ENCODE assay signal across 8 mouse cellular contexts in genomic region chr2:155775685-155776263, GRCm38 (mm10). TPM values are rescaled to one million over a fixed set of nuclear protein-coding genes. Genes with fewer than 3 reads are reported as not detected.
DNase-seq lines count a peak whose midpoint lies in the region; ATAC-seq and TF ChIP-seq lines count a peak whose summit lies in the region.

No protein-coding gene starts in this region.

- peak overlapping the region; percentile 97 for H3K4me2 ChIP-seq in embryonic facial prominence, embryonic 15.5 days (replicated peaks)
- H3K4me2 ChIP-seq in heart, embryonic 16.5 days (ENCODE audit: low read depth, low read length): peak overlapping the region; percentile 93
- peak overlapping the region; percentile 64 for H3K4me2 ChIP-seq in liver, embryonic 16.5 days (ENCODE audit: low read depth, low read length)
- peak overlapping the region; percentile 87 for H3K4me2 ChIP-seq in neural tube, embryonic 11.5 days (ENCODE audit: low read depth)

- H3K9me3 ChIP-seq in E14TG2a.4 (ENCODE audit: low read length): no peaks in the 10 kb centered on the region
- H3K9me3 ChIP-seq in embryonic facial prominence, embryonic 15.5 days (replicated peaks): no peaks in the 10 kb centered on the region
- H3K9me3 ChIP-seq in heart, embryonic 16.5 days (replicated peaks; ENCODE audit: control insufficient read depth, low read length): no peaks in the 10 kb centered on the region
- no peaks in the 10 kb centered on the region for H3K9me3 ChIP-seq in liver, embryonic 16.5 days (replicated peaks; ENCODE audit: control insufficient read depth, low read length)
- H3K9me3 ChIP-seq in neural tube, embryonic 11.5 days (ENCODE audit: control insufficient read depth, low read length): no peaks in the 10 kb centered on the region

- 1% methylated on average over 44 of the region's 44 CpGs for WGBS in embryonic facial prominence, embryonic 15.5 days
- 1% methylated on average over 43 of the region's 44 CpGs for WGBS in heart, embryonic 16.5 days
- WGBS in liver, embryonic 16.5 days (ENCODE audit: insufficient replicate concordance): 2% methylated on average over 42 of the region's 44 CpGs
- under 1% methylated on average over 41 of the region's 44 CpGs for WGBS in neural tube, embryonic 11.5 days

- DNase-seq in brain, embryonic 14.5 days (ENCODE audit: low read depth): peak; percentile 79
- peak; percentile 44 to 71 for DNase-seq in kidney, postnatal 25 days
- peak; percentile 74 for DNase-seq in neural tube, embryonic 11.5 days (ENCODE audit: low spot score)
- DNase-seq in thymus, postnatal 14 days: peak; percentile 50

- TF ChIP-seq POLR2A in brain, embryonic 14.5 days (IDR thresholded peaks at IDR 0.05; ENCODE audit: borderline replicate concordance, extremely low read depth, insufficient read depth, insufficient read length, poor library complexity, severe bottlenecking): peak; percentile 8; the same call in 1 of the 2 replicates

- peak; percentile 67 for ATAC-seq in embryonic facial prominence, embryonic 15.5 days (ENCODE audit: insufficient number of reproducible peaks, low FRiP score, low TSS enrichment, low read depth)
- peak; percentile 67; the same call in 1 of the 2 replicates for ATAC-seq in heart, embryonic 16.5 days (replicated peaks; ENCODE audit: extremely low read depth, insufficient read depth, low FRiP score)
- ATAC-seq in liver, embryonic 16.5 days (ENCODE audit: low read depth): no peak
- peak; percentile 72 for ATAC-seq in neural tube, embryonic 11.5 days (ENCODE audit: insufficient read depth, low FRiP score, low TSS enrichment)

- H3K36me3 ChIP-seq in E14TG2a.4 (ENCODE audit: insufficient read depth, low read length): no peaks in the 10 kb centered on the region
- no peaks in the 10 kb centered on the region for H3K36me3 ChIP-seq in embryonic facial prominence, embryonic 15.5 days
- no peaks in the 10 kb centered on the region for H3K36me3 ChIP-seq in heart, embryonic 16.5 days (ENCODE audit: control insufficient read depth, insufficient read depth)
- H3K36me3 ChIP-seq in liver, embryonic 16.5 days (ENCODE audit: control insufficient read depth, insufficient read depth): no peaks in the 10 kb centered on the region
- no peaks in the 10 kb centered on the region for H3K36me3 ChIP-seq in neural tube, embryonic 11.5 days (ENCODE audit: control insufficient read depth, insufficient read depth, low read length)

- peak overlapping the region; percentile 81 for H3K4me3 ChIP-seq in E14TG2a.4 (replicated peaks; ENCODE audit: low read length)
- H3K4me3 ChIP-seq in embryonic facial prominence, embryonic 15.5 days (replicated peaks): peak overlapping the region; percentile 53
- peak overlapping the region; percentile 56 for H3K4me3 ChIP-seq in heart, embryonic 16.5 days (ENCODE audit: low read length)
- H3K4me3 ChIP-seq in liver, embryonic 16.5 days (ENCODE audit: low read depth, low read length): peak overlapping the region; percentile 54
- H3K4me3 ChIP-seq in neural tube, embryonic 11.5 days (ENCODE audit: low read depth, low read length): peak overlapping the region; percentile 66

- H3K27ac ChIP-seq in embryonic facial prominence, embryonic 15.5 days (replicated peaks): no peak overlapping the region
- H3K27ac ChIP-seq in heart, embryonic 16.5 days (ENCODE audit: low read length): no peak overlapping the region
- H3K27ac ChIP-seq in liver, embryonic 16.5 days (ENCODE audit: low read length): no peak overlapping the region
- peak overlapping the region; percentile 72; the same call in 1 of the 2 replicates for H3K27ac ChIP-seq in neural tube, embryonic 11.5 days (ENCODE audit: low read depth, low read length)

- H3K9ac ChIP-seq in embryonic facial prominence, embryonic 15.5 days: no peak overlapping the region
- H3K9ac ChIP-seq in heart, embryonic 16.5 days (ENCODE audit: low read length): no peak overlapping the region
- no peak overlapping the region for H3K9ac ChIP-seq in liver, embryonic 16.5 days (ENCODE audit: low read depth, low read length)
- peak overlapping the region; percentile 76 for H3K9ac ChIP-seq in neural tube, embryonic 11.5 days (ENCODE audit: low read length)

- H3K4me1 ChIP-seq in E14TG2a.4 (replicated peaks; ENCODE audit: low read depth, low read length): peaks cover 11% of the 10 kb centered on the region
- peaks cover 10% of the 10 kb centered on the region; the same call in 1 of the 2 replicates for H3K4me1 ChIP-seq in embryonic facial prominence, embryonic 15.5 days
- H3K4me1 ChIP-seq in heart, embryonic 16.5 days (ENCODE audit: control insufficient read depth, insufficient read depth, low read length): no peaks in the 10 kb centered on the region
- no peaks in the 10 kb centered on the region; the same call in 1 of the 2 replicates for H3K4me1 ChIP-seq in liver, embryonic 16.5 days (ENCODE audit: control insufficient read depth, low read depth, low read length)
- H3K4me1 ChIP-seq in neural tube, embryonic 11.5 days (ENCODE audit: control insufficient read depth, insufficient read depth, low read length): peaks cover 5% of the 10 kb centered on the region; the same call in 1 of the 2 replicates

- H3K27me3 ChIP-seq in E14TG2a.4 (ENCODE audit: insufficient read depth, low read length): peaks cover 60% of the 10 kb centered on the region
- H3K27me3 ChIP-seq in embryonic facial prominence, embryonic 15.5 days: peaks cover 57% of the 10 kb centered on the region
- H3K27me3 ChIP-seq in heart, embryonic 16.5 days (ENCODE audit: control insufficient read depth, insufficient read depth, low read length): peaks cover 59% of the 10 kb centered on the region
- H3K27me3 ChIP-seq in liver, embryonic 16.5 days (ENCODE audit: control insufficient read depth, insufficient read depth, low read depth, low read length): peaks cover 59% of the 10 kb centered on the region
- peaks cover 20% of the 10 kb centered on the region for H3K27me3 ChIP-seq in neural tube, embryonic 11.5 days (ENCODE audit: control insufficient read depth, insufficient read depth, low read length)

- no peak for TF ChIP-seq CTCF in E14TG2a.4 (conservative IDR thresholded peaks at IDR 0.05; ENCODE audit: low read length)
- no peak for TF ChIP-seq CTCF in brain, embryonic 14.5 days (IDR thresholded peaks at IDR 0.05; ENCODE audit: borderline replicate concordance, extremely low read depth, insufficient read depth, insufficient read length)

RNA-seq across cellular contexts. Expression of gene Mmp24, which starts 0.6 kb away (rescaled TPM):
- polyA plus RNA-seq in brain, embryonic 14.5 days (2012; rRNA removed): 65.2 and 81.3 TPM in 2 replicates
- 0.09 and 0.11 TPM in 2 replicates for polyA plus RNA-seq in embryonic facial prominence, embryonic 15.5 days (2015; fragmentation: Nextera tagmentation; extraction: Ambion mirVana)
- 0.04 TPM in 1 of 2 replicates, not detected in the other for polyA plus RNA-seq in heart, embryonic 16.5 days (2015; fragmentation: Nextera tagmentation; extraction: Ambion mirVana)
- polyA plus RNA-seq in liver, embryonic 16.5 days (2015; fragmentation: Nextera tagmentation; extraction: Ambion mirVana): not detected in 2 replicates
- 4.3 and 5.7 TPM in 2 replicates for polyA plus RNA-seq in neural tube, embryonic 11.5 days (2014; fragmentation: Nextera tagmentation; extraction: Ambion mirVana)

RNA-seq across cellular contexts. Expression of gene Procr, which starts 24.9 kb away (rescaled TPM):
- 2.4 and 3.1 TPM in 2 replicates for polyA plus RNA-seq in brain, embryonic 14.5 days (2012; rRNA removed)
- 8.8 and 9.8 TPM in 2 replicates for polyA plus RNA-seq in embryonic facial prominence, embryonic 15.5 days (2015; fragmentation: Nextera tagmentation; extraction: Ambion mirVana)
- polyA plus RNA-seq in heart, embryonic 16.5 days (2015; fragmentation: Nextera tagmentation; extraction: Ambion mirVana): 7.3 and 7.5 TPM in 2 replicates
- 0.96 and 1.4 TPM in 2 replicates for polyA plus RNA-seq in liver, embryonic 16.5 days (2015; fragmentation: Nextera tagmentation; extraction: Ambion mirVana)
- polyA plus RNA-seq in neural tube, embryonic 11.5 days (2014; fragmentation: Nextera tagmentation; extraction: Ambion mirVana): 2.6 and 2.8 TPM in 2 replicates

RNA-seq across cellular contexts. Expression of gene Gm17581, which starts 40.1 kb away (rescaled TPM):
- polyA plus RNA-seq in brain, embryonic 14.5 days (2012; rRNA removed): not detected in 2 replicates
- not detected in 2 replicates for polyA plus RNA-seq in embryonic facial prominence, embryonic 15.5 days (2015; fragmentation: Nextera tagmentation; extraction: Ambion mirVana)
- not detected in 2 replicates for polyA plus RNA-seq in heart, embryonic 16.5 days (2015; fragmentation: Nextera tagmentation; extraction: Ambion mirVana)
- polyA plus RNA-seq in liver, embryonic 16.5 days (2015; fragmentation: Nextera tagmentation; extraction: Ambion mirVana): not detected in 2 replicates
- not detected in 2 replicates for polyA plus RNA-seq in neural tube, embryonic 11.5 days (2014; fragmentation: Nextera tagmentation; extraction: Ambion mirVana)

RNA-seq across cellular contexts. Expression of gene BC029722, which starts 43.5 kb away (rescaled TPM):
- 21.5 and 26.5 TPM in 2 replicates for polyA plus RNA-seq in brain, embryonic 14.5 days (2012; rRNA removed)
- polyA plus RNA-seq in embryonic facial prominence, embryonic 15.5 days (2015; fragmentation: Nextera tagmentation; extraction: Ambion mirVana): 21.0 and 24.8 TPM in 2 replicates
- polyA plus RNA-seq in heart, embryonic 16.5 days (2015; fragmentation: Nextera tagmentation; extraction: Ambion mirVana): 17.4 and 17.7 TPM in 2 replicates
- 4.8 and 5.6 TPM in 2 replicates for polyA plus RNA-seq in liver, embryonic 16.5 days (2015; fragmentation: Nextera tagmentation; extraction: Ambion mirVana)
- polyA plus RNA-seq in neural tube, embryonic 11.5 days (2014; fragmentation: Nextera tagmentation; extraction: Ambion mirVana): 11.1 and 12.2 TPM in 2 replicates

RNA-seq across cellular contexts. Expression of gene Edem2, which starts 46.5 kb away (rescaled TPM):
- polyA plus RNA-seq in brain, embryonic 14.5 days (2012; rRNA removed): 58.4 and 84.7 TPM in 2 replicates
- 38.3 and 39.4 TPM in 2 replicates for polyA plus RNA-seq in embryonic facial prominence, embryonic 15.5 days (2015; fragmentation: Nextera tagmentation; extraction: Ambion mirVana)
- polyA plus RNA-seq in heart, embryonic 16.5 days (2015; fragmentation: Nextera tagmentation; extraction: Ambion mirVana): 27.3 and 28.8 TPM in 2 replicates
- polyA plus RNA-seq in liver, embryonic 16.5 days (2015; fragmentation: Nextera tagmentation; extraction: Ambion mirVana): 29.5 and 30.3 TPM in 2 replicates
- polyA plus RNA-seq in neural tube, embryonic 11.5 days (2014; fragmentation: Nextera tagmentation; extraction: Ambion mirVana): 33.1 and 36.0 TPM in 2 replicates
